Mouse (Mus musculus) G1E (cell line): Measurements from ENCODE around the gene Trim28. TPM values are rescaled to one million over a fixed set of nuclear protein-coding genes. Genes with fewer than 3 reads are reported as not detected.

Experiments used
- ATAC-seq: 2 replicates; pipeline ENCODE4 v1.8.0; 2016; ENCODE audit warnings: mild to moderate bottlenecking; ENCODE audit not compliant: insufficient number of reproducible peaks, poor library complexity, low FRiP score, severe bottlenecking; ENCODE audit errors: extremely low read depth
- DNase-seq: peaks from one replicate; pipeline ENCODE4 v3.0.0; 2012; ENCODE audit warnings: low spot score
- H3K27me3 ChIP-seq: 2 replicates; pipeline ENCODE4 v1.6.1; 2012; ENCODE audit warnings: mild to moderate bottlenecking, low read length, inconsistent platforms; ENCODE audit not compliant: insufficient read depth
- H3K36me3 ChIP-seq: replicated peaks from 2 replicates; pipeline ENCODE3; 2012; ENCODE audit warnings: mild to moderate bottlenecking, inconsistent platforms
- H3K4me1 ChIP-seq: 2 replicates; pipeline ENCODE4 v1.6.1; 2012; ENCODE audit warnings: low read depth, low read length, inconsistent platforms, mixed read lengths; ENCODE audit not compliant: insufficient read depth
- H3K4me3 ChIP-seq: 2 replicates; pipeline ENCODE4 v1.5.1; 2012; ENCODE audit warnings: low read depth, mild to moderate bottlenecking, inconsistent platforms, low read length, moderate library complexity, mixed read lengths
- H3K9me3 ChIP-seq: replicated peaks from 2 replicates; pipeline ENCODE4 v1.6.1; 2012; ENCODE audit warnings: inconsistent platforms
- CTCF ChIP-seq: IDR thresholded peaks from 2 replicates; pipeline ENCODE4 v1.5.1; 2012; ENCODE audit warnings: low read depth, low read length, inconsistent platforms, mixed read lengths
- GATA1 ChIP-seq: IDR thresholded peaks from 2 replicates; pipeline ENCODE4 v1.6.1; 2012; ENCODE audit warnings: borderline replicate concordance, low read length, inconsistent platforms, mixed read lengths
- GATA2 ChIP-seq: IDR thresholded peaks from 2 replicates; pipeline ENCODE4 v1.6.1; 2012; ENCODE audit warnings: low read depth, low read length, inconsistent platforms, borderline replicate concordance
- POLR2AphosphoS5 ChIP-seq: IDR thresholded peaks from 2 replicates; pipeline ENCODE4 v1.6.1; 2012; ENCODE audit warnings: low read depth, low read length, inconsistent platforms; ENCODE audit not compliant: insufficient replicate concordance
- TAL1 ChIP-seq: conservative IDR thresholded peaks from 2 replicates; pipeline ENCODE4 v1.6.1; 2012; ENCODE audit warnings: low read depth, low read length, inconsistent platforms, mixed read lengths
- polyA plus RNA-seq: library from polyadenylated mRNA; stranded (reverse); fragments of >175 nt; gene quantifications from 2 replicates; pipeline ENCODE4 v1.2.3, GENCODE M21; 2012
- total RNA-seq, 2 experiments: library from RNA; stranded (forward) in 1 of 2; stranded (reverse) in 1 of 2; fragments of 200-1000 nt in 1 of 2; fragments of >200 nt in 1 of 2; fragmentation: Nextera tagmentation in 1 of 2; gene quantifications; 2 replicates each; pipeline ENCODE4 v1.2.3; 2014 to 2017

The Trim28 gene
- total and polyA plus RNA-seq, 3 experiments = 221 to 506 (median 324) TPM

DNA sequence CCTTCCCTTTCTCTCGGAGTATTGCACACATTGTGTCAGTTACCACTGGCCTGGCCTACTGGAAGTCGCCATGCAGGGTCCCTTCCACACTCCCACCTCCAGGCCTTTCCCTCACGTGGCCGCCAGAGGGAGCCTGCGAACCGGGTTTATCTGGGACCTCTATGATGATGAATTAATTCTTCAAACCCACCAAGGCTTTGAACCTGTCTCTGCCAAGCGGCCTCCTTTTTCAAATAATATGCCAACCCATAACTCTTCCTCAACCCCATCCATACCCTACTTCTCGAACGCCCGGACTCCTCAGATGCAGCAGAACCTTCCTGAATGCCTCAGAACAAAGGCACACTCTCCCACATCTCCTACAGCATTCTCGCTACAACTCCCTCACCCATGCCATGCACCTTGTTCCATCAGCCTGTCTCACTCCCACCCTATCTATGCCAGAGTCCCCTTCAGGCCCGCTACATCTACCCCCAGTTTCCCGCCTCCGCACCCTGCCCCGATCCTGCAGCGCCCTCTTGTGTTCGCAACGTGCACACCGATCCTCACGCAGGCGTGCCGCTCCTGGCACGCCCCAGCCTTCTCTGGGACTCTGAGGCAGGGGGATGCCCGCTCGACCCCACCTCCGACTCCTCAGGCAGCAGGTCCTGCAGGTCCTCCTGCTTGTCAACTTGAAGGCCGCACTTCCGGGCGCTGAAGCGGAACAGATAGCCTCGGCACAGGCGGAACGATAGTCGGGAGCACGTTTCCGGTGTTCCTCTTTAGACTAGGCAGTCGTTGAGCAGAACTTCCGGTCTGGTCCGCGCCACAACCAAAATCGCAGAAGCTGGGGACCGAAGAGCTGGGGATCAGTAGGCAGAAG is 10.5 kb downstream of the Trim28 start:
- Histone ChIP-seq H3K4me3 (peak overlapping the region; percentile 90), H3K27me3 (peaks cover 3% of the 10 kb centered on the region), H3K9me3 (no peaks in the 10 kb centered on the region; the same call in 1 of the 2 replicates), H3K36me3 (peaks cover 42% of the 10 kb centered on the region), H3K4me1 (peaks cover 46% of the 10 kb centered on the region)
- peak; percentile 78 for TF ChIP-seq CTCF
- TF ChIP-seq GATA1 = no peak
- DNase-seq = peak; percentile 70
- ATAC-seq = peak; percentile 91

DNA sequence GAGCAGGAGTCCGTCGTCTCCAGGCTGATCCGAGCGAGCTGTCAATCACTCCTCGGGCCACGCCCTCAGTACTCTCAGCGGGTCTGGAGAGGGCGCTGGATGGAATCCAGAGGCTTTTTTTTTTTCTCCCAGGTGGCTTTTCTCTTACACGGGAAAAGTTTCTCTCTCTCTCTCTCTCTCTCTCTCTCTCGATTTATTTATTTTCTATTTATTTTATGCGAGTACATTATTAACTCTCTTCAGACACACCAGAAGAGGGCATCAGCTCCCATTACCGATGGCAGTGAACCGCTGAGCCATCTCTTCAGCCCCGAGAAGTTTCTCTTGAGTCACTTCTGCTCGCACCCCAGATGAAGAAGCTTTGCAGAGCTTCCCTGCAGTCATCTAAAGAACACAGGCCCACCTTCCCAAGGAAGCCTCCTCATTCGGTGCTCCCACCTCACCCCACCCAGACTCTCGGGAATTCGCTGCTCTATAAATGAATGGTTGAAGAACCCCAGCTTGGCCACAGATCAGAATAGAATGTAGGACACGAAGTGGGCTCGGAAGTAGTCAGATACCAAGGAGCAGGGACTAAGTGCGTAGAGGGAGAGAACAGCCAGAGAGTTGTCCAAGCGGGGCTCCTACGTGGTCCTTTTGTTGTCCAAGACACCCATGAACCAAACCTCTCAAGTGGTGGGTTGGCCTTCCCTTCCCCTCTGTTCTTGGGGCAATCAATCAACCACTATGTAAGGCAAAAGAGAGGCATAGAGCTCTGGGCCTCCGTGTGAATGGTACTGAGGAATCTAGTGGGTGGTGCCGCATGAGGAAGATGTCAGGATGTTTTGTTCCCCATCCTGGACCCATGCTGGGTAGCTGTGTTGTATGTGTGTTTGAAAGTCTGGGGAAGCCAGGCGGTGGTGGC is 11.3 kb downstream of the Trim28 start, which contains the start of gene Zbtb45:
Zbtb45 (minus strand) TSS at position 30 of the 904 bp plus-strand sequence.
- no peaks in the 10 kb centered on the region; the same call in 1 of the 2 replicates for H3K9me3 ChIP-seq
- ATAC-seq (no peak; the same call in 1 of the 2 replicates), DNase-seq (no peak)
- TF ChIP-seq TAL1 (no peak), GATA1 (no peak), CTCF (no peak), POLR2AphosphoS5 (no peak), GATA2 (no peak)
- peaks cover 45% of the 10 kb centered on the region for H3K4me1 ChIP-seq
- peak within 1 kb of the TSS; percentile 90 for H3K4me3 ChIP-seq
- H3K27me3 ChIP-seq = peaks cover 7% of the 10 kb centered on the region
- peaks cover 34% of the 10 kb centered on the region for H3K36me3 ChIP-seq

GRCm38 (mm10) chr7:13013671-13014070 is 14.8 kb downstream of the Trim28 start:
- ATAC-seq (no peak), DNase-seq (no peak)
- TF ChIP-seq TAL1 = no peak
- no peak for TF ChIP-seq CTCF
- no peak for TF ChIP-seq POLR2AphosphoS5
- TF ChIP-seq GATA2 = no peak
- TF ChIP-seq GATA1 = no peak
- Histone ChIP-seq H3K36me3 (peaks cover under 1% of the 10 kb centered on the region), H3K4me3 (no peak overlapping the region), H3K27me3 (peaks cover 23% of the 10 kb centered on the region), H3K4me1 (peaks cover 21% of the 10 kb centered on the region), H3K9me3 (no peaks in the 10 kb centered on the region)

DNA sequence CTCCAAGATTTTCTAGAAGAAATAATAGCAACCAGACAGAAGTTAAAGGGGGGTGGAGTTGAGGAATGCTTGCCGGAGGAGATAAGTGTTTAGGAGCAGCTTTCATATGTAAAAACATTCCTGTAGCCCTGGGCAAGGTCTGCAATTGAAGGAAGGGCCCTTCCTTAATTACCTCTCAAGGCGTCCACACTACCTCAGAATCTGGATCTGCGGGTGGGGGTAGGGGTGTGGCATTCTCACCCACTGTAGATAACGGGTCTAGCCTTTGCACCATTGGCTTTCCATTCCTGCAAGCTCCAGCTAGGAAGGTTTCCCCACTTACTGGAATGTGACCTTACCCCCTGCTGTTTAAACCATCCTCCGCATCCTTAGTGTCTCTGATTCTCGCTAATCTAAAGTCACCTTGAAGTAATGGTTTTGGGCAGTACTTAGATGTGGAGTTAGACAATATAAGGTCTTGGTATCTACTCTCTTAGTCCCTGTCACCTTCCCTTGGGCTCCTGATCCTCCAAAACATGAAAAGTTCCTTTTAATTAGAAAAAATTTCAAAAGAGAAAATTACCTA is 15.4 kb downstream of the Trim28 start:
- Histone ChIP-seq H3K27me3 (peaks cover 23% of the 10 kb centered on the region), H3K4me1 (peaks cover 15% of the 10 kb centered on the region), H3K36me3 (no peaks in the 10 kb centered on the region), H3K9me3 (no peaks in the 10 kb centered on the region), H3K4me3 (no peak overlapping the region)
- no peak for TF ChIP-seq POLR2AphosphoS5
- no peak for TF ChIP-seq GATA1
- no peak for TF ChIP-seq GATA2
- no peak for TF ChIP-seq TAL1
- no peak for TF ChIP-seq CTCF
- ATAC-seq = no peak
- DNase-seq = no peak

- DNase-seq = no peak
- Histone ChIP-seq H3K9me3 (no peaks in the 10 kb centered on the region), H3K4me3 (no peak overlapping the region), H3K4me1 (peaks cover 12% of the 10 kb centered on the region), H3K36me3 (no peaks in the 10 kb centered on the region), H3K27me3 (peaks cover 23% of the 10 kb centered on the region)
- TF ChIP-seq CTCF = no peak
- no peak for TF ChIP-seq POLR2AphosphoS5
- no peak for TF ChIP-seq TAL1
- TF ChIP-seq GATA1 = no peak
- TF ChIP-seq GATA2 = no peak
- ATAC-seq = no peak
These were observed 16.3 kb downstream of the Trim28 start for GRCm38 (mm10) chr7:13015217-13015616.
